Mouse (Mus musculus): ENCODE data around the gene Hdac11.

Gene Hdac11

DNA sequence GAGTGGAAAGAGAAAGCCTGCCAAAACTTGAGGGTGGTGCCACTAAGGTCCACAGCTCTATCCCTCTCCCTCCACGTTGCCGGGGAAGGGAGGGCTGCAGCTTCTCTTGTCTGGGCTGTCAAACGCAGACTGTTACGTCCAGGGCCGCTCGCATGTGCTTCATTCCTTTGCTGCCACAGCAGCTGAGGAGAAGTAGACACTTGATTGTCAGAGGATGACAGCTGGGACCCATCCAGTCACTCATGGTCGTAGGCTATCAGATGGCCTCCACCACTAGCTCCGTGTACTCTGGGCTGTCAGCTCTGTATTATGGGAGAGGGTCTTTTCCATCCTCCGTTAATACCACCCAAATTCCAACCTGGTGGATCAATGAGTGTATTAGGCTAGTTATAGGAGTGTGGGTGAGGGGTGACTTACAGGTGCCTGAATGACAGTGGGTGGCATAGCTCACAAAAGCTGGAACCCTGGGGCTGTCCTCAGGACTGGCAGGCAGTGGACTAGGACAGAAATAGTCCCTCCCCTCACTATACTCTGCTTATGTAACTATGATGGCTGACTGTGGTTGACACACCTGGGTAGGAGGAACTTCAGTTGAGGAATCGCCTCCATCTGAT, 19.0 kb upstream of the Hdac11 start:
- no peak for DNase-seq

DNA sequence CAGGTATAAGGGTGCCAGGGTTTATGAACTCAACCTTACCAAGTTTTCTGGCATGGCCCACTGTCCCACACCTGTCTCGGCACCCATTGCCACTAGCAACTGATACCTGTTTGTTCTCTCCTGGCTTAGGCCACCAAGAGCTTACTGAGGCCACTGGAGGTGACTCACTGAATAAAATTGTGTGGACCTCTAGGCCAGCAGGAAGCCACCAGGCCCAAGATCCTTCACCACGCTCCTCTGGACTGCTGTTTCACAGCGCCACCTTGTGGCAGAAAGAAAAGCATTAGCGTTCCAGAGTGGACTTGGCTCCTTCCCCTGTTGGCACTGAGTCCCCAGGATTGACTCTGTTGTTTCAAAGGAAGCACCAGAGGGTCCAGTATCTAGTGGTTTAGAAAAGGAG, 16.6 kb upstream of the Hdac11 start:
- peak; percentile 76 to 91 for DNase-seq

DNA sequence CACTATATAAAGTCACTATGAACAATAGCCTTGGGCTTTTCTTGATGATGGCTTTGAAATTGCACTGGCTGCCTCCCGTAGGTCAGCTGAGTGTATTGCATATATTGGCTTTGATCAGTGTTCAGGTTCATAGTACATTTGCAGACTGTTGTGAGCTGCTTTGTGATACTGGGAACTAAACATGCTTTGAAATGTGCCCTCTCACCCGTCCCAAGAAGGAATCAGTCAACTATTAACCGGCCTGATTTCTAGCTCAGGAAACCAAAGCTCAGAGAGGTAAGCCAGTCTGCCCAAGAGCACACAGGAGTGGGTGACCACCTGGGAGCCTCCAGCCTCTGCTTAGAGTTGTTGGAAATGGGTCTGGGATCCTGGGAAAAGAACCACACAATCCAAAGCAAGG, 11.4 kb upstream of the Hdac11 start:
- DNase-seq: peak; percentile 14 to 39

DNA sequence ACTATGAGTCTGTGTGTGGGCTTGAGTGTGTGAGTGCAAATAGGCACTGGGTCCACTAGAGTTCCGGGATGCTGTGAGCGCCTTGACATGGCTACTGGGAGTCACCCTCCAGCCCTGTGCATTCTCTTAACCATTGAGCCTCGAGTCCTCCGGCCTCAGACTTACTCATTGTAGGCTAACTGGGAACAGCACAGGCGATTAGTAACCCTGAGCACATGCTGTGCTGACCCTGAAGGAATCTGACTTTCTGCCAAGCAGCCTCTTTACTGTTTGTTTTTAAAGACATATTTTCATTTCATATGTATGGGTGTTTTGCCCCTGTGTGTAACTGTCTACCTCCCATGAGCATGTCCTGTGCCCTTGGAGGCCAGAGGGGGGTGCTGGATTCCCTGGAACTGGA, 10.9 kb upstream of the Hdac11 start:
- DNase-seq: no peak

DNA sequence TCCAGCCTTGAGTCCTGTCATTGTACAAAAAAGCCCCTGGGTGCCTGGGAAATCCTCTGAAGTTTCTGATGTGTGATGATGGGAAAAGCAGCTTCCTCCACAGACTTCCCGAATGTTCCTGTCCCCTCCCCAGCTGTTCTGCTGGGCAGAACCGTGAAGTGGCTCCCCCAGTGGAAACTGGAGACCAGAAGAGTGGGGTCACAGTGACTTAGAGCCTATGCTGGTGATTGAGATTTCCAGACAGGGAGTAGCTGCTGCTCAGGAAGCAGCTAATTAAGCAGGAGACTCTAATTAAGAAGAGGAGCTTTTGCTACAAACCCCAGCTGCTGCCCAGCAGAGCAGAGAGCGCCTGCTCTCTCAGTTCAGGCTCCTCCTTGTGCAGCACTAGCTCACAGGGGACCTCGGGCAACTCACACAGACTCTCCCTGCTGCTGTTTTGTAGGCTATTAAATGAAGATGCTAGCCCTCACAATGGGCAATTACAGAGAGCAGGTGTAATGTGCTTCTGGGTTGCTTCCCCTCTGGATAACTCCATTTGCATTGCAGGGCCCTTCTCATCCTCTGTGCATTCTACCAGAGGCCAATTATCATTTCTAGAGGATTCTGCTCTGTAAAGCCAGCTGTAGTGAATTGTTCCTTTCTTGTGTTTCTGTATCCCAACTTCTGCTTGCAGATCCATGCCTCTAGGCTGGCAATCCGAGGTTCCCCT, 9.9 kb upstream of the Hdac11 start:
- no peak for DNase-seq

DNA sequence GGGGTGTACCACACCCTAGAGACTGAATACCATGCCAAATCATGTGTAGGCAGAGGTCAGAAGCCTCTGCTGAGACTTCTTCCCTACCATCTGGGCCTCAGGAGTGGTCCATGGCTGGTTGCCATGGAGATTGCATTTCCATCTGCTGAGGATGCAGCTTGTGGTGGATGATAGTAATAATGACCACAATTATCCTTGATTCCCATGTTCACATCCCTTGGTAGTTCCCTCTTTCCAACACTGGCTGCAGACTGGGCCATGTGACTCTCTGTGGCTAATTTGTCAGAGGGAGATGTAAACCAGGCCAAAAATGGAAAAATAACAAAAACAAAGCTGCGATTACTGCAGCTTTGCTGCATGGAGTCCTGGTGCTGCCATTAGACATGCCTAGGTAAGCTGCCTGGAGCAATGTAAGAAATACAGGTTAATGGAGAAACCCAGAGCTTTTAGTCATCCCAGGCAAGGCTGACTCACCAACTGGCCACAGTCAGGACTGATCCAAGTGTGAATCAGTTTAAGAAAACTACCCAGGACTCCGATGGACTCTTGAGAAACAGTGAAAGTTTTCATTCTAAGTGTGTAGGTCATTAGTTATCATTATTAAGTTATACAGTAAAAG, 9.2 kb upstream of the Hdac11 start:
- no peak for DNase-seq

DNA sequence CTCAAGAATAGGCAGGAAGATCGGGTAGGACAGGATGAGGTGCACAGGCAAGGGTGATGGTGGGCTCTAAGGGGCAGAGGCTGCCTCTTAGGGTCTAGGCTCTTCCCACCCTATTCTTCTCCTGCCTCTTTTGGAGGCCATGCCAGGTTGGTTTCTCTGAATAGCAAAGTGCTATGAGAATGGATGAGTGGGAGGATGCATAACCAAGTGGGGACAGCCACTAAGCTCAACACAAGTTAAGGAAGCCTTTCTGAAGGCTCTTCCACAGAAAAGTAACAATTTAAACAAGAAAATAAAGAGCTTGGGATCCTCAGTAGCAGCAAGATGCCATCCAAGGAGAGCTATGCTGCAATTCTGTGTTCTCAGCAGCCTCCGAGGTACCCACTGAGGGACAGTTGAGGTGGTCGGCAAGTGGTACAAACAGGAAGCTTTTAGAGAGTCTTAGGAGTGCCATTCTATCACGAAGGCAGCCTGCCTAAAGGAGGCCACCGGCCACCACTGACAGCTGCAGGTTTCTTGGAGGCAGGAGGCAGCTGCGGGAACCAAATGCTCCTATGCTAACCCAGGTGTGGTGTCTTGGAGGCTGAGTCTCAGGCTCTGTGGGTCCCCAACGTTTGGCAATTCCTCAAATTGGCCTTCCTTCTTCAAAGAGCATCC, 3.4 kb upstream of the Hdac11 start:
- DNase-seq: no peak

DNA sequence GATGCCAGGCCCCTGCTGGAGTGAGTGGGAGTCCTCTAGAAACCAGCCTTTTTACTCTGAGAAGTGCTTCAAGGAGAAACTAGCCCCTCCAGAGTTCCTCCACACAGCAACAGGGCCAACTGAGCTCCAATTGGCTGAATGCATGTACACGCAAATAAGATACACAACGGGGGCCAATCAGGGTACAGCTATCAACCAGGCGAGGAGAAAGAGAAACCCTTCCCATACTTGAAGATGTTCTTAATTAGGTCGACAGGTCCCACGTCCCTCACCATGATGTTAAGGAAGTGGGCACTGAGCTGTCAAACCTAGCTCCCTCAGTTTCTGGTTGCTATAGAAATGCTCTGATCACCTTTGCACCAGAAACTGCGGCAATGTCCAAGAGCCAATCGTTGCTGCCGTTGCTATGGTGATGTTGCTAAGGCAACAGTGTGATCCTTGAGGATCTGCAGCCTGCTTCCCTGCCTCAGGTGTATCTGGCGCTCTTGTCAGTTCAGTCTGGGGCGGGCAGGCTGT, 2.9 kb upstream of the Hdac11 start:
- DNase-seq: no peak

DNA sequence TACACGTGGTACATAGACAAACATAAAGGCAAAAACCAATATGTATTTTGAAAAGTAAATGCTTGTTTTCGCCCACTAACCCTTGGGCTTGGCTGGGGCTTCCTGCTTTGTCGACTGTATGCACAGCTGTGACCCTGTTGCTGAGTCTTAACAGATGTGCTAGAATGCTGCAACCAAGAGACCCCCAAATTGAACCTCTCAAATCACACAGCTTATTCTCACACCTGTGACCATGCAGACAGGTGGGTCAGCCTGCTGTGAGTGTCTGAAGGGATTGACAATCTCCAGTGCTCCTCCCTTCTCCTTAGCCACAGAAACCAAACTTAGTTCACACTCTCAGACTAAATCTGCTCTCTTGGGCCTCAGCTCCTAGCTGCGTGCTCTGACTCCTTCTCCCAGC, 1.8 kb upstream of the Hdac11 start:
- no peak for DNase-seq

DNA sequence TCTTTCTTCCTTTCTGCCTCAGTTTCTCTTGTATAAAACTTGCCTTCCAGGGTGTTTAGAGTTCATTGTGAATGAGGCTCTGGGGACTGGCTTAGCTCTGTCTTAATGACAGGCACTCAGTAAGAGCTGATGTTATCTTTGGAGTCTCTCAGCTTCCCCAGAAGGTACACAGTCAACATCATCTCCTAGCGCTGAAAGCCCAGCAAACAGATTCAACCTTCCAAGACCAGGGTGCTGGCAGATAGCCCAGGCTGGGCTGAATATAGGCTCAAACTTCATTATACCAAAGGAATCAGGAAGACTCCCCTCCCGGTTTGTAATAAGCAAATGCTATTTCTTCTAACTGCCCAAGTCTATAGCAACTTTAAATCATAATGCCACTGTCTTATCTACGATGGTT, 1.2 kb upstream of the Hdac11 start:
- no peak for DNase-seq

DNA sequence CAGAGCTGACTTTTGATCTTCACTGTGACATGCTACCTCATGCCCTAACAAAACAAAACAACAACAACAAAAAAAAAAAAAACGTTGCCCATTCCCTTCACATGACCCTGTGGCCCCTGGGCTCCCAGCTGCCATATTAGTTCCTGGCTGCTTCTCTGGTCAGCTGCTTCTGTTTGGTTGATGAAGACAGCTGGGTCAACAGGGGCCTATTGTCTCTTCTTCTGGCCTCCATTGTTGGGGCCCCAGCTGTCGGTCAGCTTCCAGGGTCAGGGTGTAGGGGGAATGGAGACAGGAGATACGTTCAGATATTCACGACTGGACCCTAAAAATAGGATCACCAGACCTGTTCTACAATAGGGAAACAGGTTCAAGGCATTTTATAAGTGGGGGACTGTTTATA, 403 bp upstream of the Hdac11 start:
- no peak for DNase-seq

DNA sequence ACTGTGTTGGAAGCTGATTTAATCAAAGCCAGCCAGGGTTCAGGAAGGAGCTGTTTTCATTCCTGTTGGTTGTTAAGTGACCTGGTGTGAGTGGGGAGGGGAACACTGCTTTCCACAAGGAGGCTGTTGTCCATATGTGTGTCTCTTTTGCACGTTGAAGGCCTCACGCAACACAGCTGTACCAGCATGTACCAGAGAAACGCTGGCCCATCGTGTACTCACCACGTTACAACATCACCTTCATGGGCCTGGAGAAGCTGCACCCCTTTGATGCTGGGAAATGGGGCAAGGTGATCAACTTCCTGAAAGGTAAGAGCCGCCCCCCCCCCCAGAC, 739 bp downstream of the Hdac11 start:
- DNase-seq: no peak

DNA sequence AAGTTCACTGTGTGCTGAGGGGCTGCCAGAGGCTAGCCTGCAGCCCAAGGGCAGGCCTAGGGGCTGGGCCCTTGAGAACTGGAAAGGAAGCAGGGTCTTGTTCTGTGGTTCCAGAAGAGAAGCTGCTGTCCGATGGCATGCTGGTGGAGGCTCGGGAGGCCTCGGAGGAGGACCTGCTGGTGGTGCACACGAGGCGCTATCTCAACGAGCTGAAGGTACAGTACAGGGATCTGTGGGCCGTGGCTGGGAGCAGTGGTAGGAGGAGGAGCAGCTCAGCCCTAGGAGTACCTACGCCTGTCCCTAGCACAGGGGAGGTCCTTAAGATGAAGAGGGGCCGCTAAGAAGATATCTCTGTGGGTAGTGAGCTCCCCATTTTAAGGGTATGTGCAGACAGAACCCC, 2.6 kb downstream of the Hdac11 start:
- DNase-seq: no peak

DNA sequence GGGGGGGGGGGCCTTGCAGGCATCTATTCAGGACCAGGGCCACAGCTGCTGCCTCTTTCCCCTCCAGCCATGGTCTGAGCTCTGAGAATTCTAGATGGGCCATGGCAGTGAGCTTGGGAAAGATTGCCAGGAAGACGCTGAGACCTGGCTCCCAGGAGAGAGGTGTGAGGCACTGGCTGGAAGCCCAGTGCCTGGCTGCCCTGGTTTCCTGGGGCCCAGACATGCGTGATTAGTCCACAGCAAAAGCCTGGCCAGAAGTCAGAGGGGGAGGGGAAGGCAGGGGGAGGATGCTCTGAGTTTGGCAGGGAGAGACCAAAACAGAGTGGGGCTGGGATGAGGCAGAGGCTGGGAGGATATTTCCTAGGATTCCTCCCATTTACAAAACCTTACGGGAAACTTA, 3.9 kb downstream of the Hdac11 start:
- peak; percentile 82 to 83 for DNase-seq

DNA sequence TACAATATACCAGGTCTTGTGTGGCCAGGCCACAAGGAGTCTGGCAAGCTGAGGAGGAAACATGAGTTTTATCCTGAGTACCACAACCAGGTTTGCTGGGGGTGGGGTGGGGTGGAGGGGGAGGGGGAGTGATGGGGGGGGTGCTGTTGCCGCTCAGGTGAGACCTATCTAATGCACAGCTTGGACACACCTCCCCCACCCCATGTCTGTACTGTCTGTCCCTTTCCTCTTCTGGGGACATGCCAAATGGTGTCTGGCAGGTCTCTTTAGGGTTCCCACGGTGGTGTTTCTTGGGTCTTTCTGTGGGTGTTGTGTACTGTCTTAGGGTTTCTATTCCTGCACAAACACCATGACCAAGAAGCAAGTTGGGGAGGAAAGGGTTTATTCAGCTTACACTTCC, 4.5 kb downstream of the Hdac11 start:
- DNase-seq: no peak

DNA sequence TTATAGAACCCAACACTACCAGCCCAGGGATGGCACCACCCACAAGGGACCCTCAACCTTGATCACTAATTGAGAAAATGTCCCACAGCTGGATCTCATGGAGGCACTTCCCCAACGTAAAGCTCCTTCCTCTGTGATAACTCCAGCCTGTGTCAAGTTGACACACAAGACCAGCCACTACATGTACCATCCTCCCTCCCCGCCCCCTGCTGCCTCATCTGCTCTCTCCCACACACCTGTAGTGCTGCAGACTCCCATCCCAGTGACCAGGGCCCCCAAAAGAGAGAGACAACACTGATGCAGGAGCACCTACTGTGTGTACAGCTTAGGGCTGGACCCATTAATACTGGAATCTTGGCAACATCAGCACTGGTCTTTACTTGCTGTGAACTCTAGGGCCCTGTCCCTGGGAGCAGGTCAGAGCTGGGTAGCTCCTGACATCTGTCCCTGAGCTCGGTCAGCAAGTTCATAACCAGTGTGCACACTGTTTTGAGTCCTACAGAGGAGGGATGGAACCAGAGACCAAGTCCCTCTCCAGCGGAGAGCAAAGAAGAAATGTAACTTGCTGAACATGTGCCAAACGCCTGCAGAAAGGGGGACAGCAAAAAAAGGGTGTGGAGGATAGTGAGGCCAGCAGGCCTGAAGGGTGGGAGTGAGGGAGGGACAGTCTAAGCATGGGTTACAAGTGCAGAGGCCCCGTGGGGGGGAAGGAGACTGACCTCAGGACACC, 5.2 kb downstream of the Hdac11 start:
- no peak for DNase-seq

DNA sequence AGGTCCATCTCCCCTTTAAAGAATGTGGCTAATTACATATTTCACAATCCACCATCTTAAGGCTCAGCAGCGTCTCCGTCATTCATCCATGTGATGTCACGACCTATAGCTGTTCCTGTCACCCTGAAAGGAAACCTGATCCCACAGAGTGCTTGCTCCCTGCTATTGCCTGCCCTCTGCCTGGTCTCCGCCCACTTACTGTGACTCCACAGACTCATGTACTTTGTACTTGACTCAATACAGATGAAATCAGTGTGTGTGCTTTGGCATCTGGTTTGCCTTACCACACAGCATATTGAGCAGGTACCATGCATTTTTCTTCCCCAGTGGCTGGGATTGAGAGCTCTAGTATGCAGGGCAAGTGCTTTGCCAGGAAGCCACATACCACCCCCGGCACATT, 5.8 kb downstream of the Hdac11 start:
- no peak for DNase-seq

DNA sequence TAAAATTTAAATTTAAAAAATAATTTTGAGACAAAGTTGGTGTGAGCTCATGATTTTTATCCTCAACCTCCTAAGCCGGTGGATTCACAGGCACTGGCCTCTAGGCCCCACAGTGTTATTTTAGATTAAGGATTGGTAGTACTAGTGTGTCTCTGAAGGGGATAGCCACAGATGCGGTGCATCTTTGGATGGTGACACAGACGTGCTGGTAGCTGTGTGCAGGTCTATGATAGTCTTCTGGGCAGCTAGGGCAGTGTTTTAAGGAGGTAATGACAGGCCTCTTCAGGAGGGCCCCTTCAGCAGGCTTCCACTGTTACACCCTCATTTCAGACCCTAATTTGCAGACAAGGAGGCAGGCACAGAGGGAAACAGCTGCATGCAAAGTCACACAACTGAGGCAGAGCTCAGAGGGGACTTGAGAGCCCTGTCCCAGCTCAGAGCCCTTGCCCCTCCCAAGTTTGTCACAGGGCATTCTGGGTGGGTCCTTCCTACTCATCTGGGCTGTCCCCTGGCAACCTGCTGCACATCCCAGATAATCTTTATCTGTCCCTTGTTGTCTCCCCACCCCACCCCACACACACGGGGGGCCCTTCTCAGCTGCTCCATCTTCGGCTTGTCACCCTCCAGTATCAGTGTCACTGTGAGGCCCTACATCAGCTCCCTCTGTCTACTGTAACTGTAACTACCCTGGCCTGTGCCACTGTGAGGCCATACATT, 6.9 kb downstream of the Hdac11 start:
- DNase-seq: no peak

DNA sequence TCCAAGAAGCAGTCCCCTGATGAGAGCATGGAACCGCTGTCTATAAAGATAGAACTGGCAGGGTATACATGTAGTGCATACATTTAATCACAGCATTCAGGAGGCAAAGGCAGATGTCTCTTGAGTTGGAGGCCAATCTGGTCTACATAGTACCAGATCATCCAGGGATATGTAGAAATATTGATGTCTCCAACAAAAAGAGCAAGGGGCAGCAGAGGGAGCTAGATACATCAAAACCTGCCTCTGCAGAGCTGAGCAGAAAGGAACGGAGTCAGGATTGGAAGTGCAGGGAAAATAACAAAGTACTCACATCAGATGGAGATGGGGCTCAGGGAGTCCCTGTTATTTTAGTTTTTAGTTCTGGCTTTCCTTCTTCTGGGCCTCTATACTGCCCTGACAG, 8.1 kb downstream of the Hdac11 start:
- DNase-seq: no peak

DNA sequence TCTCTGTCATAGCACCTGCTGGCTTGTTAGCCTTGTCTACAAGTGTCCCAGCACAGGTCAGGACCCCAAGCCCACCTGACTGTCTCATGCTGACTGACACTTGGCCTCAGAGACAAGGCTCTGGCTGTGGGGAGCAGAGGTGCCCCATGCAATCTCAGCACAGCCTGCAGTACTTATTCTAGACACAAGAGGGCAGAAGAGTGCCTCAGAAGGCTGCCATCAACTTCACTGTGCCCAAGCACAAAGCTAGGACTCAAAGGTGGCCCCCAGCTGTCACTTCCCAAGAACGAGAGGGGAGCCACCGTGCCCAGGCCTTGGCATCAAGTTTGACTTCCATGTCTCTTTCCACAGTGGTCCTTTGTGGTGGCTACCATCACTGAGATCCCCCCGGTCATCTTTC, 8.7 kb downstream of the Hdac11 start:
- DNase-seq: peak; percentile 64 to 83

DNA sequence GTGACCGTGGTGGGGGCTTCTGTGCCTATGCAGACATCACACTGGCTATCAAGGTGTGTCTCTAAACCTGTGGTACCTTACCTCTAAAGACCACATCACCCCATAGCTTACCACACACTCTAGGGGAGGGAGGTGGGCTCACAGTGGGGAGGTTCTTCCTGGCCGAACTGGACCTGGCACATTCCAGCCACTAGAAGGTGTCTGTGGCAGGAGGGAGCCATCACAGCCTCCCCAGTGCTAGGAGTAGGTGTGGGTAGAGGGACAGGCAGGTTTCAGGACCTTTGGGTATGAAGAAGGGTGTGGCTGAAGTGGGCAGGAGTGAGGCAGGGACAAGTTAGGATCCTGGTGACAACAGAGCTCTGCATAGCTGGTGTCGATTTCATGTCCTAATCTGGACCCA, 11.4 kb downstream of the Hdac11 start:
- no peak for DNase-seq

DNA sequence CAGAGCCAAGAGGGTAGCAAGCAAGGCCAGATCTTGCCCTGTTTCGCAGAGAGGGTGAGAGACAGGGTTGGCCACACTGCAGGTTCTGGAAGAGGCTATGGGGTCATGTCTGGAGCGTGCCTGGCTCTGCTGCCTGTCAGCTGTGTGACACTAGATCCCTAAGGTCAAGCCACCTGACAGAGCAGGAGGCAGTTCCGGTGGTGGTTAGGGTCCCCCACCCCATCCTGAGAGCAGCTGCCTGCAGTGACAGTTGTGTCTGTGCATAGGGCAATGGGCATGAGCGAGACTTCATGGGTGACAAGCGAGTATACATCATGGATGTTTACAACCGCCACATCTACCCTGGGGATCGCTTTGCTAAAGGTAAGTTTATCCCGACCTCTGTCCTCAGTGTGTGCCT, 12.7 kb downstream of the Hdac11 start:
- DNase-seq: no peak

All from kidney, postnatal 36 days (tissue).